Mouse (Mus musculus) frontal cortex, adult 2 months (tissue): ENCODE data around the gene Gm11437. TPM values are rescaled to one million over a fixed set of nuclear protein-coding genes. Genes with fewer than 3 reads are reported as not detected.

Source experiments
- DNase-seq, 2 experiments: peaks; one replicate each; pipeline ENCODE4 v3.0.0; 2022; ENCODE audit warnings: low spot score in 1 of 2; ENCODE audit errors: extremely low spot score in 1 of 2
- polyA plus RNA-seq: library from polyadenylated mRNA; depleted of rRNA; stranded (reverse); fragments of >200 nt; gene quantifications from 2 replicates; pipeline ENCODE4 v1.2.3, GENCODE M21; 2012; rRNA removed

Gm11437 gene
- polyA plus RNA-seq, 1 experiment: not detected

- no peak for DNase-seq
Observed at GRCm38 (mm10) chr11:84145201-84145798, 22.0 kb downstream of the Gm11437 start.

GRCm38 (mm10) chr11:84141752-84142151, 25.5 kb downstream of the Gm11437 start:
- DNase-seq: peak in 1 of 2 experiments; percentile 77

- DNase-seq: no peak
Observed at GRCm38 (mm10) chr11:84136453-84136852, 30.8 kb downstream of the Gm11437 start.

GRCm38 (mm10) chr11:84134331-84134860, 32.9 kb downstream of the Gm11437 start:
- DNase-seq: no peak

- peak in 1 of 2 experiments; percentile 23 for DNase-seq
Observed at GRCm38 (mm10) chr11:84129799-84130185, 37.5 kb downstream of the Gm11437 start.

GRCm38 (mm10) chr11:84128943-84129798, 38.1 kb downstream of the Gm11437 start, which contains the start of the genes Tada2a and Acaca:
Gene Tada2a (minus strand): TSS chr11:84129600.
Gene Acaca (plus strand): TSS chr11:84129672.
- peak; percentile 12 to 79 for DNase-seq

- DNase-seq: no peak
Observed at GRCm38 (mm10) chr11:84127977-84128376, 39.3 kb downstream of the Gm11437 start.

- DNase-seq: no peak
Observed at GRCm38 (mm10) chr11:84121051-84121956, 46.0 kb downstream of the Gm11437 start.

- no peak for DNase-seq
Observed at GRCm38 (mm10) chr11:84117431-84117830, 49.8 kb downstream of the Gm11437 start.

- no peak for DNase-seq
Observed at GRCm38 (mm10) chr11:84116221-84116620, 51.1 kb downstream of the Gm11437 start.

- no peak for DNase-seq
Observed at GRCm38 (mm10) chr11:84115646-84116045, 51.6 kb downstream of the Gm11437 start.

GRCm38 (mm10) chr11:84113623-84114022, 53.7 kb downstream of the Gm11437 start:
- DNase-seq: peak in 1 of 2 experiments; percentile 22

- no peak for DNase-seq
Observed at GRCm38 (mm10) chr11:84107137-84107536, 60.1 kb downstream of the Gm11437 start.

GRCm38 (mm10) chr11:84104036-84104435, 63.2 kb downstream of the Gm11437 start:
- DNase-seq: no peak

- DNase-seq: no peak
Observed at GRCm38 (mm10) chr11:84101182-84101581, 66.1 kb downstream of the Gm11437 start.

Other genes with a start within 250 kb of the Gm11437 start
- gene Ddx52, start 225.4 kb downstream of the Gm11437 start, polyA plus RNA-seq: 12.3 and 16.0 TPM in 2 replicates
- gene Synrg, start 203.0 kb downstream of the Gm11437 start, polyA plus RNA-seq: 21.4 and 24.9 TPM in 2 replicates
- 98.1 and 121 TPM in 2 replicates for gene Dusp14, start 98.2 kb downstream of the Gm11437 start, polyA plus RNA-seq
- 43.7 and 49.9 TPM in 2 replicates for gene Tada2a, start 37.9 kb downstream of the Gm11437 start, polyA plus RNA-seq
- 23.0 and 26.9 TPM in 2 replicates for gene Acaca, start 37.8 kb downstream of the Gm11437 start, polyA plus RNA-seq